Mouse (Mus musculus): ENCODE data around the gene Olfr706. TPM values are rescaled to one million over a fixed set of nuclear protein-coding genes. Genes with fewer than 3 reads are reported as not detected.
"Not testable (repeated sequence)": the region's sequence is repeated elsewhere in the genome, so short reads cannot be mapped to it uniquely, and the experiment has no call there.

Gene Olfr706
- not detected in 2 replicates for polyA plus RNA-seq (2014; fragmentation: Nextera tagmentation; extraction: Ambion mirVana)

GRCm38 (mm10) chr7:106888062-106888461 lies at the start of gene Olfr706:
Olfr706 (minus strand) TSS chr7:106888162.
- Histone ChIP-seq H3K36me3 (ENCODE audit: control insufficient read depth, insufficient read depth, low read length) (no peaks in the 10 kb centered on the region), H3K9ac (ENCODE audit: low read length) (no peak within 1 kb of the TSS), H3K4me3 (ENCODE audit: low read depth, low read length) (no peak within 1 kb of the TSS), H3K27ac (replicated peaks; ENCODE audit: low read depth, low read length) (no peak within 1 kb of the TSS), H3K9me3 (ENCODE audit: control insufficient read depth, low read length) (no peaks in the 10 kb centered on the region), H3K27me3 (ENCODE audit: control insufficient read depth, insufficient read depth, low read length) (no peaks in the 10 kb centered on the region), H3K4me2 (ENCODE audit: low read depth, severe bottlenecking) (no peak within 1 kb of the TSS), H3K4me1 (ENCODE audit: control insufficient read depth, insufficient read depth, low read length) (no peaks in the 10 kb centered on the region)
- no peak for ATAC-seq (ENCODE audit: insufficient number of reproducible peaks, low FRiP score, low TSS enrichment, low read depth)
- DNase-seq (ENCODE audit: low spot score), result no peak
- 88% methylated on average over 2 of the region's 2 CpGs for WGBS

GRCm38 (mm10) chr7:106932119-106932518 lies 44.2 kb upstream of the Olfr706 start, which contains the start of gene Olfr709-ps1:
Olfr709-ps1 (minus strand) TSS chr7:106932219.
- Histone ChIP-seq H3K9me3 (ENCODE audit: control insufficient read depth, low read length) (no peaks in the 10 kb centered on the region), H3K4me2 (ENCODE audit: low read depth, severe bottlenecking) (no peak within 1 kb of the TSS), H3K9ac (ENCODE audit: low read length) (no peak within 1 kb of the TSS), H3K36me3 (ENCODE audit: control insufficient read depth, insufficient read depth, low read length) (no peaks in the 10 kb centered on the region), H3K27me3 (ENCODE audit: control insufficient read depth, insufficient read depth, low read length) (no peaks in the 10 kb centered on the region), H3K4me3 (ENCODE audit: low read depth, low read length) (no peak within 1 kb of the TSS), H3K27ac (replicated peaks; ENCODE audit: low read depth, low read length) (no peak within 1 kb of the TSS), H3K4me1 (ENCODE audit: control insufficient read depth, insufficient read depth, low read length) (no peaks in the 10 kb centered on the region)
- DNase-seq (ENCODE audit: low spot score) (no peak), ATAC-seq (ENCODE audit: insufficient number of reproducible peaks, low FRiP score, low TSS enrichment, low read depth) (no peak)

GRCm38 (mm10) chr7:106920961-106921360 lies 33.0 kb upstream of the Olfr706 start:
- not testable (repeated sequence) for H3K9me3 ChIP-seq (ENCODE audit: control insufficient read depth, low read length); H3K27me3 ChIP-seq (ENCODE audit: control insufficient read depth, insufficient read depth, low read length); ATAC-seq (ENCODE audit: insufficient number of reproducible peaks, low FRiP score, low TSS enrichment, low read depth); DNase-seq (ENCODE audit: low spot score); H3K4me3 ChIP-seq (ENCODE audit: low read depth, low read length); H3K9ac ChIP-seq (ENCODE audit: low read length); H3K27ac ChIP-seq (replicated peaks; ENCODE audit: low read depth, low read length); H3K4me1 ChIP-seq (ENCODE audit: control insufficient read depth, insufficient read depth, low read length); H3K4me2 ChIP-seq (ENCODE audit: low read depth, severe bottlenecking); H3K36me3 ChIP-seq (ENCODE audit: control insufficient read depth, insufficient read depth, low read length)
- 92% methylated on average over 6 of the region's 7 CpGs for WGBS

- Histone ChIP-seq H3K9ac (ENCODE audit: low read length) (no peak within 1 kb of the TSS), H3K27me3 (ENCODE audit: control insufficient read depth, insufficient read depth, low read length) (no peaks in the 10 kb centered on the region), H3K27ac (replicated peaks; ENCODE audit: low read depth, low read length) (no peak within 1 kb of the TSS), H3K4me1 (ENCODE audit: control insufficient read depth, insufficient read depth, low read length) (no peaks in the 10 kb centered on the region), H3K4me3 (ENCODE audit: low read depth, low read length) (no peak within 1 kb of the TSS), H3K36me3 (ENCODE audit: control insufficient read depth, insufficient read depth, low read length) (no peaks in the 10 kb centered on the region), H3K4me2 (ENCODE audit: low read depth, severe bottlenecking) (no peak within 1 kb of the TSS), H3K9me3 (ENCODE audit: control insufficient read depth, low read length) (no peaks in the 10 kb centered on the region)
- WGBS, result 75% methylated on average over 2 of the region's 2 CpGs
- DNase-seq (ENCODE audit: low spot score), result no peak
- no peak for ATAC-seq (ENCODE audit: insufficient number of reproducible peaks, low FRiP score, low TSS enrichment, low read depth)
Measured at GRCm38 (mm10) chr7:106907676-106908075, 19.7 kb upstream of the Olfr706 start, which contains the start of gene Olfr1532-ps1. Olfr1532-ps1 (plus strand) TSS chr7:106908001.

GRCm38 (mm10) chr7:106901141-106901540 lies 13.2 kb upstream of the Olfr706 start, which contains the start of gene Olfr707:
Olfr707 (minus strand) TSS chr7:106901241.
- not testable (repeated sequence) for H3K4me1 ChIP-seq (ENCODE audit: control insufficient read depth, insufficient read depth, low read length); ATAC-seq (ENCODE audit: insufficient number of reproducible peaks, low FRiP score, low TSS enrichment, low read depth); H3K27me3 ChIP-seq (ENCODE audit: control insufficient read depth, insufficient read depth, low read length); H3K9ac ChIP-seq (ENCODE audit: low read length); DNase-seq (ENCODE audit: low spot score); H3K27ac ChIP-seq (replicated peaks; ENCODE audit: low read depth, low read length); H3K4me3 ChIP-seq (ENCODE audit: low read depth, low read length); H3K36me3 ChIP-seq (ENCODE audit: control insufficient read depth, insufficient read depth, low read length); H3K9me3 ChIP-seq (ENCODE audit: control insufficient read depth, low read length); H3K4me2 ChIP-seq (ENCODE audit: low read depth, severe bottlenecking)
- 80% methylated on average over 3 of the region's 3 CpGs for WGBS

- H3K4me2 ChIP-seq (ENCODE audit: low read depth, severe bottlenecking), result no peak within 1 kb of the TSS
- WGBS, result 83% methylated on average over 3 of the region's 3 CpGs
- no peaks in the 10 kb centered on the region for H3K27me3 ChIP-seq (ENCODE audit: control insufficient read depth, insufficient read depth, low read length)
- H3K4me1 ChIP-seq (ENCODE audit: control insufficient read depth, insufficient read depth, low read length), result no peaks in the 10 kb centered on the region
- no peak within 1 kb of the TSS for H3K9ac ChIP-seq (ENCODE audit: low read length)
- no peak within 1 kb of the TSS for H3K4me3 ChIP-seq (ENCODE audit: low read depth, low read length)
- no peaks in the 10 kb centered on the region for H3K36me3 ChIP-seq (ENCODE audit: control insufficient read depth, insufficient read depth, low read length)
- H3K9me3 ChIP-seq (ENCODE audit: control insufficient read depth, low read length), result no peaks in the 10 kb centered on the region
- DNase-seq (ENCODE audit: low spot score) (no peak), ATAC-seq (ENCODE audit: insufficient number of reproducible peaks, low FRiP score, low TSS enrichment, low read depth) (no peak)
- no peak within 1 kb of the TSS for H3K27ac ChIP-seq (replicated peaks; ENCODE audit: low read depth, low read length)
Measured at GRCm38 (mm10) chr7:106876791-106877190, 11.2 kb downstream of the Olfr706 start, which contains the start of gene Olfr705. Olfr705 (minus strand) TSS chr7:106876891.

GRCm38 (mm10) chr7:106862885-106863284 lies 25.1 kb downstream of the Olfr706 start, which contains the start of gene Olfr704:
Olfr704 (plus strand) TSS chr7:106863185.
- Histone ChIP-seq H3K4me2 (ENCODE audit: low read depth, severe bottlenecking) (no peak within 1 kb of the TSS), H3K36me3 (ENCODE audit: control insufficient read depth, insufficient read depth, low read length) (no peaks in the 10 kb centered on the region), H3K27me3 (ENCODE audit: control insufficient read depth, insufficient read depth, low read length) (no peaks in the 10 kb centered on the region), H3K4me3 (ENCODE audit: low read depth, low read length) (no peak within 1 kb of the TSS), H3K27ac (replicated peaks; ENCODE audit: low read depth, low read length) (no peak within 1 kb of the TSS), H3K9ac (ENCODE audit: low read length) (no peak within 1 kb of the TSS), H3K4me1 (ENCODE audit: control insufficient read depth, insufficient read depth, low read length) (no peaks in the 10 kb centered on the region), H3K9me3 (ENCODE audit: control insufficient read depth, low read length) (no peaks in the 10 kb centered on the region)
- DNase-seq (ENCODE audit: low spot score) (no peak), ATAC-seq (ENCODE audit: insufficient number of reproducible peaks, low FRiP score, low TSS enrichment, low read depth) (no peak)

- H3K4me2 ChIP-seq (ENCODE audit: low read depth, severe bottlenecking), result no peak within 1 kb of the TSS
Measured at GRCm38 (mm10) chr7:106843060-106843459, 44.9 kb downstream of the Olfr706 start, which contains the start of gene Olfr703. Olfr703 (plus strand) TSS chr7:106843360.

GRCm38 (mm10) chr7:106833793-106834192 lies 54.2 kb downstream of the Olfr706 start, which contains the start of gene Olfr702:
Olfr702 (minus strand) TSS chr7:106833893.
- DNase-seq (ENCODE audit: low spot score) (no peak), ATAC-seq (ENCODE audit: insufficient number of reproducible peaks, low FRiP score, low TSS enrichment, low read depth) (no peak)
- no peak within 1 kb of the TSS for H3K4me3 ChIP-seq (ENCODE audit: low read depth, low read length)
- H3K27me3 ChIP-seq (ENCODE audit: control insufficient read depth, insufficient read depth, low read length), result no peaks in the 10 kb centered on the region
- no peaks in the 10 kb centered on the region for H3K36me3 ChIP-seq (ENCODE audit: control insufficient read depth, insufficient read depth, low read length)
- no peak within 1 kb of the TSS for H3K4me2 ChIP-seq (ENCODE audit: low read depth, severe bottlenecking)
- H3K27ac ChIP-seq (replicated peaks; ENCODE audit: low read depth, low read length), result no peak within 1 kb of the TSS
- H3K9ac ChIP-seq (ENCODE audit: low read length), result no peak within 1 kb of the TSS
- H3K4me1 ChIP-seq (ENCODE audit: control insufficient read depth, insufficient read depth, low read length), result no peaks in the 10 kb centered on the region
- no peaks in the 10 kb centered on the region for H3K9me3 ChIP-seq (ENCODE audit: control insufficient read depth, low read length)

More at GRCm38 (mm10) chr7:106843060-106843459, 44.9 kb downstream of the Olfr706 start, which contains the start of gene Olfr703:
- WGBS, result 68% methylated on average over 2 of the region's 2 CpGs
- ATAC-seq (ENCODE audit: insufficient number of reproducible peaks, low FRiP score, low TSS enrichment, low read depth), result no peak
- no peak for DNase-seq (ENCODE audit: low spot score)
- H3K9ac ChIP-seq (ENCODE audit: low read length), result no peak within 1 kb of the TSS
- no peak within 1 kb of the TSS for H3K4me3 ChIP-seq (ENCODE audit: low read depth, low read length)
- H3K27ac ChIP-seq (replicated peaks; ENCODE audit: low read depth, low read length), result no peak within 1 kb of the TSS
- H3K4me1 ChIP-seq (ENCODE audit: control insufficient read depth, insufficient read depth, low read length), result no peaks in the 10 kb centered on the region
- H3K36me3 ChIP-seq (ENCODE audit: control insufficient read depth, insufficient read depth, low read length), result no peaks in the 10 kb centered on the region
- H3K9me3 ChIP-seq (ENCODE audit: control insufficient read depth, low read length), result no peaks in the 10 kb centered on the region
- H3K27me3 ChIP-seq (ENCODE audit: control insufficient read depth, insufficient read depth, low read length), result no peaks in the 10 kb centered on the region

All from limb, embryonic 11.5 days (tissue).